Mouse (Mus musculus): ENCODE results near the gene Masp2.

Gene Masp2

GRCm38 (mm10) chr4:148601871-148602270, 483 bp upstream of the Masp2 start:
- peak in 1 of 2 experiments; percentile 5 for DNase-seq

DNA sequence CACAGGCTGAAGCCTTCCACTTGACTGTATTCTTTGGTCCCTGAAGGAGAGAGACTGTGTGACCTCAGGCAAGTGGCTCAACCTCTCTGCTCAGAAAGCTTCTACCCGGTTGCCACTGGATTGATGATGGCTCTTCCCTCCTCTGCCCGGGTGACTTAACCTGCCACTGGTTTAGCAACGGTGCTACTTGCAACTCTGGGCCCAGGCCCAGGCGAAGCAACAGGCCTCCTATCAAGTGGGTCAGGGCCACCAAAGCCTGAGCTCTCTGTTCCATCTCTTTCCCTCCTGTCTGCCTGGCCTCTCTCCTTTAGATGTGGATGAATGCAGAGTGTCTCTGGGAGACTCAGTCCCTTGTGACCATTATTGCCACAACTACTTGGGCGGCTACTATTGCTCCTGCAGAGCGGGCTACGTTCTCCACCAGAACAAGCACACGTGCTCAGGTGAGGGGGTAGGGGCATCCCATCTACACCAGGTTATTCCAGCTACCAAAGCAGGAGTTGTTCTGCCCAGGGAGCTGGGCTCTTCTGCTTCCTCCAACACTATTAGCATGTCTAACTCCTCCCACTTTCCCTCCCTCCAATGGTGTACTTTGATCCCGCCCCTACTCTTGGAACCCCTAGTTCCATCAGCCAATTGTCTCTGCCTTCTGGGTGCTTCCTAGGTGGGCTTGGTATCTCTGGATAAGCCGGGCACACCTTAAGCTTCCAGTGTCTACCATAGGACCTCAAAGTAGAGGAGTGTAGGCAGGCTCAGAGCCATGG, 1.2 kb downstream of the Masp2 start:
- peak in 1 of 2 experiments; percentile 15 for DNase-seq

GRCm38 (mm10) chr4:148604141-148604540, 1.8 kb downstream of the Masp2 start:
- peak in 1 of 2 experiments; percentile 10 for DNase-seq

GRCm38 (mm10) chr4:148604541-148605165, 2.3 kb downstream of the Masp2 start:
- peak; percentile 65 to 76 for DNase-seq

DNA sequence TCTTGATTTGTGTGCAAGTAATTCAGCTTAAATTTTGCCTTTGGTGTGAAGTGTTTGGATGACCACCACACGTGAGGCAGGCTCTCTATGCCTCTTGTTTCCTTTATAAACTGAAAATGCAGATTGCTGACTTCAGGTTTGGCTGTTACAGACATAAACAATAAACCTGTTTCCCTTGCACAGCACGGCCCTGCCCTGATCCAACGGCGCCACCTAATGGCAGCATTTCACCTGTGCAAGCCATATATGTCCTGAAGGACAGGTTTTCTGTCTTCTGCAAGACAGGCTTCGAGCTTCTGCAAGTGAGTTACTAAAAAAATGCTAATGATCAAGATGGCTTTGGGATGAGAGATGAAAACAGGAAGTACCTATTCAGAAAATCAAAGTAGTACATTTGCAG, 5.4 kb downstream of the Masp2 start:
- peak; percentile 74 to 84 for DNase-seq

- DNase-seq = no peak
Observed at GRCm38 (mm10) chr4:148609805-148610204, 7.5 kb downstream of the Masp2 start.

- no peak for DNase-seq
Observed at GRCm38 (mm10) chr4:148610631-148611364, 8.4 kb downstream of the Masp2 start.

DNA sequence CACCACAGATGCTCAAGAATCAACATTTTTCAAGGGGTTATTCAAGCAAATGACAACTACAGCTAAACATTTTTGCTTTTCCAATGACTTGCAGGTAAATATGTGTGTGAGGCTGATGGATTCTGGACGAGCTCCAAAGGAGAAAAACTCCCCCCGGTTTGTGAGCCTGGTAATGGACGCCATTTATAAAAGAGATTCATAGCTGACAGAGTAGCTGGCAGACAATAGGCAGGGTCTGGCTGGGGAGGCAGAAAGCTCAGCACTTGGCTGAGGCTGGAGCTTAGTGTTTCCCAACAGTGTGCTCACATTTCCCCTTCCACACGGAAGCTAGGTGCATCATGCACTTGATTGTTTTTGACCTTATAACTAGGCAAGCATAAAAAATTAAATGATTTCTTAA, 10.2 kb downstream of the Masp2 start:
- DNase-seq = no peak

- no peak for DNase-seq
Observed at GRCm38 (mm10) chr4:148613738-148614137, 11.4 kb downstream of the Masp2 start.

DNA sequence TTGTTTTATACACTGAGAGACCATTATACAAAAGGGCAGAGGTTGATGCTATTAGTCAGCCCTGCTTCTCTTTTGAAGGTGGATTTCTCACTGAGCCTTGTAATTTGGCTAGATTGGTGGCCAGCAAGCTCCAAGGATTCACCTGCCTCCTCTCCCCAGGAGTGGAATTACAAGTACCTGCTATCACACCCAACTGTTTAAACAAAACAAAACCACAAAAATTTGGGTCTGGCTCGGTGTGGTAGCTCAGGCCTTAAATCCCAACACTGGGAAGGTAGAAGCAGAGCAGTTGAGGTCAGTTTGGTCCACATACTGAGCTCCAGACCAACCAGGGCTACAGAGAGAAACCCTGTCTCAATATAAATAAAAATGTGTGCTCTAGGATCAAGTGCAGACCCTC, 17.5 kb downstream of the Masp2 start:
- DNase-seq = no peak

GRCm38 (mm10) chr4:148620718-148621117, 18.4 kb downstream of the Masp2 start:
- no peak for DNase-seq

DNA sequence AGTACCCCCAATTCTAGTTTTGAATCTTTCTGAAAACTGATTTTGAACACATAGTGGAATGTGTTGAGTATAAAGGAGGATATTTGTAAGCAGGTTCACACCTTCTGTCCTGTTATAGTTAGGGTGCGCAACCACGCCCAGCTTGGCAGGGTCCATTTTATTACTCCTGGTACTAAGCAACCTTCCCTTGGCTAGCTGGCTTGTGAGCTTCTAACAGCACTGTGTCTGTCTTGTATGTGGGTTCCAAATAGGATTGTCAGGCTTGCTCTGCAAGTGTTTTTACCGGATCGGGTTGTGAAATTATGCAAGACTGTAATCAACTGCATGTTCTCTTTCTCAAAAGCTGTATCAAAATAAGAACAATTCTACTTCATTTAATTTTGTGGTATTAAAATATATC, 20.1 kb downstream of the Masp2 start:
- DNase-seq = no peak

DNA sequence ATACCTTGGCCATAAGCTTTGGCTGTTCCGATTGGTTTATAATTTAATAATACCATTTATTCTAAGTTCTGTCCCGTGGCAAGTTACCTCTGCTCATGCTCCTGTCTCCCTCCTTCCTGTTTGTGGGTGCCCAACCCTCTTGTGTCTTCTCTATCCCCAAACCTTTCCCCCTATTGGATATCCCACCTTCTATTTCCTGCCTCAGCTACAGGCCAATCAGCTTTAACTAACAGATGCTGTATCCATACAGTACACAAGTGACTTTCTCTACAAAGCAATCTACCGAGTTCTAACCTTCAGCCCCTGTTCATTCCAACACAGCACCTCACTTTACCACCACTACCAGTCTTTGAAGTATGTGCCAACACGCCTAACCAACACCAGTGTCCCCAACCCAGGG, 21.3 kb downstream of the Masp2 start:
- no peak for DNase-seq

DNA sequence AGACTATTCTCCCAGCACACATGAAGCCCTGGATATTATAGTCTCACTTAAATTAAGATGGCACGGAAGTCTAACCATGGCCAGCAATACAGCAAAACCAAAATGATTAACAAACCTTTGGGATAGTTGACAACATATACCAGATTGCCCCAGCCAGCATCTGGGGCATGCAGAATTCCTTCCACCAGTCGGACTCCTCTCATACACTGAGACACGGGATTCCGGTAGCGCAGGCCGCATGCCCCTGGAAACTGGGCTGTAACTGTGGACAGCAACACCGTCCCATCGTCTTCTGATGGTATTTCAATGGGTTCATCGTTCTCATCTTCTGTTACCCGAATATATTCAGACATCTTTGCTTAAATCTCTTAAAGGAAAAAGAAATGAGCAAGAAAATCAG, 22.7 kb downstream of the Masp2 start:
- no peak for DNase-seq

DNA sequence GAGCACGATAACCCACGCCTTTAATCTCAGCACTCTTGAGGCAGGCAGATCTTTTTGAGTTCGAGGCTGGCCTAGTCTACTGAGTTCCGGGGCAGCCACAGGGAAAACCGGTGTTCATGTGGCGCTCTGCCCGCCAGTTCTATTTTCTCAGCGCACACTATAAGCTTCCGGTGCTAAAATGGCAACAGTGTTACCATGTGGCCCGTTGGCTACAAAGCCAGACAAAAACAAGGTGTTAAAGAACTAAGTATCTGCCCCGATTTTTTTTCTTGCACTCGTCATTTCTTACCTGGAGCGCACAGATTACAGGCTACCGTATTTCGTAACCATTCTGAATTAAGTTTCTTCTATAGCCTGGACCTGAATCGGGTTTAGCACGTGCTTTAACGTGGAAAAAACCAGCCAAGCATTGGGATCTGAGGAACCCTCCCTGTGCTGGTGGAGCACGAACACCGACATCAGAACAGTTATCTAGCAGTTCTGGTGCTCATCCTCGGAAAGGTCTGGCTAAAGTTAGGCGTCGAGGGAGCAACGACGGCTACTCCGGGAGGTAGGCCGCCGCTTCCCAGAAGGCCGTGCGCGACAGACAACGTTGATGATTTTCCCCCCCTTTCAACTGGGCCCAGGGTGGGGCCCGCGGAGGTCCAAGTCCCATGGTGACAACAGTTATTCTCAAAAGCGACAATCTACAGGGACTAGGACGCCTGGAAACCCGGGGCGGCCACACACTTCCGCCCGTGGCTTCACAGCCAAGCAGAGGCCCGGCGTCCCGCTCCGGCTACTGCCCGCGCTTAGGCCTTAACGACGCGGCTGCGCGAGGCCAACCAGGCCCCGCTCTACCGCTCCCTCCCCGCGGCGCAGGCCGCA, 23.6 kb downstream of the Masp2 start:
- peak; percentile 38 to 49 for DNase-seq

- DNase-seq = peak; percentile 97 to 98
Observed at GRCm38 (mm10) chr4:148626623-148627185, 24.4 kb downstream of the Masp2 start, which contains the start of gene Tardbp. Gene Tardbp (minus strand): TSS chr4:148627019.

DNA sequence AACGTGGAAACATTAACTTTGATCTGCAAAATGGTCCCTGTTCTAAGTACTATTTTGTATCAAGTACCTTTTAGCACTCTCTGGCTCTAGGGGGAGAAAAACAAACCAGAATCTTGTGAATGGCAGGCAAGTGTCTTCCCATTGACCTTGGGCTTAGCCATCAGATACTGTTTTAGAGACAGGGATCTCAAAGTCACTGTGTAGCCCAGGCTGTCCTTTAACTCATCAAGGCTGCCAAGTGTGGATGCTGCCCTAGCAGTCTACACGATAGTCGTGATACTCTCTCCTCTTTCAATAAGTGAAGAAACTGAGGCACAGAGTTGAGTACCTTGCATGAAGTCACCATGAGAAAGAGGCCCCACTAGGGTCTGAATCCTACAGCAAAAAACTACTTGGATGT, 24.9 kb downstream of the Masp2 start:
- no peak for DNase-seq

DNA sequence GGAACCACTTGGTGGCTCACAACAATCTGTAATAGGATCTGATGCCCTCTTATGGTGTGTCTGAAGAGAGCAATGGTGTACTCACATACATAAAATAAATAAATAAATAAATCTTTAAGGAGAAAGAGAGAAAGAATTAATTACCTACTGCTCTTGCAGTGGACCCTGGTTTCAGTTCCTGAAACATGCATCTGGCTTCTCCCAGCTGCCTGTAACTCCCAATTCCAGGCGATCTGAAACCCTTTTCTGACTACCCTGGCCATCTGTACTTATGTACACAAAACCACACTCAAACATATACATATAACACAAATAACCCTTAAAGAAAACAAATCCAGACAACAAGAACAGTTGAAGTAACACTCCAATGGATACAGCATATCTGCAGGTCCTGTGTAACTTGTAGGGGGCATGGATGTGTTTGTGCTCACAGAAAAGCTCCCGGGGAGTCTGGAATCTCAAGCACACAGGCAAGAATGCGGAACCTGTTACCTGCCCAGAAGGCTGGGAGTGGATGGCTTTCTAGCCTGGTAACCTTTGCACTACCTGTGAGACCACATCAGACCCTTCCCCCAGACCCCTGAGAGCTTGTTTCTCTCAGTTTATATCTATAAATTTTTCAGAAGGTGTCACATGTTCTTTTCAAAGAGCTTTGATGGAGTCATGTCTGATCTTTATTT, 29.8 kb downstream of the Masp2 start:
- DNase-seq = peak; percentile 39 to 47

DNA sequence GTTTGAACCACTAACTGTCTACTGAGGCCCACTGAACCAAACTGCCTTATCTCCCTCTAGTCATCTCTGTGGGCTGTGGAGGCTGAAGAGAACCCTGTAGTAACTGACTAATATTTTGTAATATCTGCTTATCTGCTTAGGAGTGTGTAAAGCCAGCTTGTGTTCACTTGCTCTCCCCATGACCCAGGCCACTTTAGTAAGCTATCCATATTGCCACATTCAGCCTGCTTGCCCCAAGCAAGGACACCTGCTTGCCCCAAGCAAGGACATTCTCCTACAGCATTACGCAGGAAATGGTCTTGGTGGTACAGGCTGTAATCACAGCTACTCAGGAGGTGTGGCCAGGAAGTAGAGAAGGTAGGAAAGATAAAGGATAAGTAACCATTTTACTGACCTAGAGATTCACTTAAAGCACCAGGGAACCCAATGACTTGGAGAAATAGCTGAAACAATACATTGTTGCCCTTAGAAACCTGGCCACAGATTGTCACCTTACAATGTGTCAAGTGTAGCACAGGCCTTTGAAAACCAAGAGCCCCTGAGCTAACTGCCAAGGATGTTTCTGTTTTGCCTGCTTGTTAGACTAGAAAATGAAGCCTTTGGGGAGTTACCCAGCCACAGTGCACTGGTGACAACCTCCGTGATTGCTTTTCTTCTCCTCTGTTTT, 31.2 kb downstream of the Masp2 start:
- DNase-seq = no peak

DNA sequence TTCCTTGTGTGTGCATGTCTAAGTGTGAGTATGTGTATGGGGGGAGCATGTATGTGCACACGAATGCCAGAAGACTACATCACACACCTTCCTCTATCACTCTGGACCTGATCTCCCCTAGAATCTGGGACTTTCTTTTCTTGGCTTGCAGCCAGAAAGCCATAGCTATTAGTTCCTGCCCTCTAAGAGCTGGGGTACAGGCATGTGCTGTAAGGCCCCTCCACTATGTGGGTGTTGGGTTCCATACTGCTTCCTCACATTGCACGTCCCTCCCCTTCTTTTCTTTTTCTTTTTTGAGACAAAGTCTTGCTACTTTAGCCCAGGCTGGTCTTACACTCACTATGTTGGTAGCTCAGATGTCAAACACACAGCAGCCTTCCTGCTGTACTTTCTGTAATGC, 33.0 kb downstream of the Masp2 start:
- DNase-seq = no peak

GRCm38 (mm10) chr4:148638302-148638701, 35.9 kb downstream of the Masp2 start:
- no peak for DNase-seq
